Mouse (Mus musculus) hindbrain, embryonic 14.5 days (tissue): Measurements from ENCODE around the gene Nup210. TPM values are rescaled to one million over a fixed set of nuclear protein-coding genes. Genes with fewer than 3 reads are reported as not detected.
A peak's percentile ranks its signal among the peaks of the same experiment; 100 is the strongest.

ENCODE experiments used
- ATAC-seq: fragments of 200-750 bp; cut with Nextera tagmentation; 2 replicates; pipeline ENCODE4 v1.8.0; 2017; ENCODE audit warnings: moderate number of reproducible peaks, mild to moderate bottlenecking, moderate TSS enrichment, moderate library complexity; ENCODE audit not compliant: low FRiP score
- DNase-seq: peaks from one replicate; pipeline ENCODE4 v3.0.0-alpha.2; 2015; ENCODE audit warnings: low spot score
- H3K27ac ChIP-seq: fragments of 300-500 bp; sonication (generic); 2 replicates; pipeline ENCODE4 v1.5.1; 2014; ENCODE audit warnings: mild to moderate bottlenecking, moderate library complexity
- H3K27me3 ChIP-seq: fragments of 300-500 bp; sonication (generic); 2 replicates; pipeline ENCODE4 v1.6.1; 2014; ENCODE audit warnings: mild to moderate bottlenecking, low read length, mixed read lengths; ENCODE audit not compliant: control insufficient read depth, insufficient read depth
- H3K36me3 ChIP-seq: fragments of 300-500 bp; sonication (generic); replicated peaks from 2 replicates; pipeline ENCODE4 v1.6.1; 2014; ENCODE audit not compliant: control insufficient read depth, insufficient read depth
- H3K4me1 ChIP-seq: fragments of 300-500 bp; sonication (generic); replicated peaks from 2 replicates; pipeline ENCODE4 v1.6.1; 2014; ENCODE audit warnings: antibody characterized with exemption, low read length, mixed read lengths; ENCODE audit not compliant: control insufficient read depth, insufficient read depth
- H3K4me2 ChIP-seq: fragments of 300-500 bp; sonication (generic); replicated peaks from 2 replicates; pipeline ENCODE4 v1.6.1; 2014; ENCODE audit warnings: mild to moderate bottlenecking, moderate library complexity
- H3K4me3 ChIP-seq: fragments of 300-500 bp; sonication (generic); replicated peaks from 2 replicates; pipeline ENCODE4 v1.5.1; 2014; ENCODE audit warnings: mild to moderate bottlenecking, low read length
- H3K9ac ChIP-seq: fragments of 300-500 bp; sonication (generic); 2 replicates; pipeline ENCODE4 v1.6.1; 2014
- H3K9me3 ChIP-seq: fragments of 300-500 bp; sonication (generic); 2 replicates; pipeline ENCODE4 v1.6.1; 2016; ENCODE audit warnings: low read length; ENCODE audit not compliant: control insufficient read depth
- WGBS: fragments of 180-500 bp; shearing (Covaris S2); extraction: QIAGEN DNeasy Blood & Tissue Kit; methylation state at CpG from one replicate; pipeline ENCODE4 v1.1.7; 2014; 5-methylcytosine and 5-hydroxymethylcytosine counted together
- polyA plus RNA-seq: library from polyadenylated mRNA; unstranded; fragments of >200 nt; fragmentation: Nextera tagmentation; extraction: Ambion mirVana; gene quantifications from 2 replicates; pipeline ENCODE4 v1.2.1, GENCODE M21; 2014

Gene Nup210
- polyA plus RNA-seq, 1 experiment from 2014 or later = 23.3 TPM

GRCm38 (mm10) chr6:91057989-91058388 lies 58.6 kb downstream of the Nup210 start:
- no peak for ATAC-seq
- H3K9ac ChIP-seq = no peak overlapping the region
- 82% methylated on average over 2 of the region's 2 CpGs for WGBS

GRCm38 (mm10) chr6:91056348-91056747 lies 60.3 kb downstream of the Nup210 start:
- ATAC-seq (no peak), DNase-seq (no peak)
- no peaks in the 10 kb centered on the region for H3K27me3 ChIP-seq
- no peaks in the 10 kb centered on the region for H3K4me1 ChIP-seq
- no peak overlapping the region for H3K9ac ChIP-seq
- no peak overlapping the region for H3K4me3 ChIP-seq
- peaks cover 52% of the 10 kb centered on the region for H3K36me3 ChIP-seq
- H3K4me2 ChIP-seq = no peak overlapping the region
- H3K9me3 ChIP-seq = no peaks in the 10 kb centered on the region
- H3K27ac ChIP-seq = no peak overlapping the region

More at GRCm38 (mm10) chr6:91057989-91058388, 58.6 kb downstream of the Nup210 start:
- Histone ChIP-seq H3K36me3 (peaks cover 57% of the 10 kb centered on the region), H3K27me3 (no peaks in the 10 kb centered on the region), H3K4me2 (no peak overlapping the region), H3K4me1 (no peaks in the 10 kb centered on the region), H3K9me3 (no peaks in the 10 kb centered on the region), H3K4me3 (no peak overlapping the region), H3K27ac (no peak overlapping the region)
- DNase-seq = no peak

- H3K9me3 ChIP-seq = no peaks in the 10 kb centered on the region
- DNase-seq (no peak), ATAC-seq (no peak)
- 97% methylated on average over 4 of the region's 4 CpGs for WGBS
- H3K4me1 ChIP-seq = no peaks in the 10 kb centered on the region
- H3K36me3 ChIP-seq = peaks cover 43% of the 10 kb centered on the region
- no peak overlapping the region for H3K9ac ChIP-seq
- H3K4me2 ChIP-seq = no peak overlapping the region
- H3K4me3 ChIP-seq = no peak overlapping the region
- no peak overlapping the region for H3K27ac ChIP-seq
- H3K27me3 ChIP-seq = no peaks in the 10 kb centered on the region
Observed at GRCm38 (mm10) chr6:91052572-91052971, 64.1 kb downstream of the Nup210 start.

GRCm38 (mm10) chr6:91048019-91048418 lies 68.6 kb downstream of the Nup210 start:
- Histone ChIP-seq H3K4me1 (peaks cover 4% of the 10 kb centered on the region; the same call in 1 of the 2 replicates), H3K27ac (no peak overlapping the region), H3K36me3 (peaks cover 21% of the 10 kb centered on the region), H3K9me3 (no peaks in the 10 kb centered on the region), H3K9ac (no peak overlapping the region), H3K27me3 (no peaks in the 10 kb centered on the region), H3K4me3 (no peak overlapping the region), H3K4me2 (no peak overlapping the region)
- WGBS = 85% methylated on average over 7 of the region's 7 CpGs
- ATAC-seq (no peak), DNase-seq (no peak)

- H3K4me3 ChIP-seq = no peak overlapping the region
- H3K4me2 ChIP-seq = no peak overlapping the region
- H3K4me1 ChIP-seq = peaks cover 4% of the 10 kb centered on the region; the same call in 1 of the 2 replicates
- H3K27me3 ChIP-seq = no peaks in the 10 kb centered on the region
- 45% methylated on average over 5 of the region's 5 CpGs for WGBS
- DNase-seq (no peak), ATAC-seq (no peak)
- no peak overlapping the region for H3K27ac ChIP-seq
- H3K9me3 ChIP-seq = no peaks in the 10 kb centered on the region
- H3K9ac ChIP-seq = no peak overlapping the region
- peaks cover 18% of the 10 kb centered on the region; the same call in 1 of the 2 replicates for H3K36me3 ChIP-seq
Observed at GRCm38 (mm10) chr6:91047434-91047833, 69.2 kb downstream of the Nup210 start.

GRCm38 (mm10) chr6:91046184-91046583 lies 70.4 kb downstream of the Nup210 start:
- no peak for ATAC-seq
- peaks cover 4% of the 10 kb centered on the region; the same call in 1 of the 2 replicates for H3K4me1 ChIP-seq
- WGBS = 65% methylated on average over 5 of the region's 5 CpGs

GRCm38 (mm10) chr6:91044628-91045331 lies 71.8 kb downstream of the Nup210 start:
- ATAC-seq = no peak
- H3K36me3 ChIP-seq = peaks cover 33% of the 10 kb centered on the region
- H3K4me2 ChIP-seq = no peak overlapping the region
- H3K27ac ChIP-seq = no peak overlapping the region
- H3K9me3 ChIP-seq = no peaks in the 10 kb centered on the region
- DNase-seq = no peak
- 51% methylated on average over 6 of the region's 6 CpGs for WGBS
- no peaks in the 10 kb centered on the region for H3K27me3 ChIP-seq
- H3K9ac ChIP-seq = no peak overlapping the region
- H3K4me1 ChIP-seq = peaks cover 4% of the 10 kb centered on the region; the same call in 1 of the 2 replicates
- no peak overlapping the region for H3K4me3 ChIP-seq

More at GRCm38 (mm10) chr6:91046184-91046583, 70.4 kb downstream of the Nup210 start:
- 0 out of 2 replicates have a peak overlapping the region, but pooled peaks have one; percentile 41 for H3K27ac ChIP-seq
- H3K4me2 ChIP-seq = no peak overlapping the region
- H3K36me3 ChIP-seq = peaks cover 30% of the 10 kb centered on the region
- no peaks in the 10 kb centered on the region for H3K27me3 ChIP-seq
- no peak for DNase-seq
- H3K9me3 ChIP-seq = no peaks in the 10 kb centered on the region
- H3K9ac ChIP-seq = no peak overlapping the region
- H3K4me3 ChIP-seq = no peak overlapping the region

GRCm38 (mm10) chr6:91041287-91041686 lies 75.3 kb downstream of the Nup210 start:
- H3K4me3 ChIP-seq = no peak overlapping the region
- no peak overlapping the region for H3K4me2 ChIP-seq
- H3K9me3 ChIP-seq = no peaks in the 10 kb centered on the region
- DNase-seq (no peak), ATAC-seq (no peak)
- H3K9ac ChIP-seq = no peak overlapping the region
- H3K27me3 ChIP-seq = no peaks in the 10 kb centered on the region
- peaks cover 54% of the 10 kb centered on the region for H3K36me3 ChIP-seq
- H3K4me1 ChIP-seq = peaks cover 4% of the 10 kb centered on the region; the same call in 1 of the 2 replicates
- WGBS = 44% methylated on average over 5 of the region's 5 CpGs
- no peak overlapping the region for H3K27ac ChIP-seq

GRCm38 (mm10) chr6:91028256-91028655 lies 88.4 kb downstream of the Nup210 start:
- H3K27ac ChIP-seq = no peak overlapping the region
- no peak for ATAC-seq
- H3K4me3 ChIP-seq = no peak overlapping the region
- H3K27me3 ChIP-seq = no peaks in the 10 kb centered on the region
- peaks cover 44% of the 10 kb centered on the region for H3K36me3 ChIP-seq
- no peaks in the 10 kb centered on the region for H3K4me1 ChIP-seq
- H3K4me2 ChIP-seq = no peak overlapping the region
- 89% methylated on average over 5 of the region's 5 CpGs for WGBS
- H3K9me3 ChIP-seq = no peaks in the 10 kb centered on the region
- no peak for DNase-seq
- no peak overlapping the region for H3K9ac ChIP-seq
